Mouse (Mus musculus) liver, adult 2 months (tissue): ENCODE measurements around the gene Hps3.

Source experiments
- CTCF ChIP-seq: fragments of 200-500 bp; IDR thresholded peaks from 2 replicates; pipeline ENCODE4 v1.5.1; 2011; ENCODE audit warnings: low read depth, low read length, control low read depth
- POLR2A ChIP-seq: fragments of 200-500 bp; IDR thresholded peaks from 2 replicates; pipeline ENCODE4 v1.6.1; 2011; ENCODE audit warnings: low read length, control low read depth; ENCODE audit not compliant: insufficient read depth; ENCODE audit errors: extremely low read depth

DNA sequence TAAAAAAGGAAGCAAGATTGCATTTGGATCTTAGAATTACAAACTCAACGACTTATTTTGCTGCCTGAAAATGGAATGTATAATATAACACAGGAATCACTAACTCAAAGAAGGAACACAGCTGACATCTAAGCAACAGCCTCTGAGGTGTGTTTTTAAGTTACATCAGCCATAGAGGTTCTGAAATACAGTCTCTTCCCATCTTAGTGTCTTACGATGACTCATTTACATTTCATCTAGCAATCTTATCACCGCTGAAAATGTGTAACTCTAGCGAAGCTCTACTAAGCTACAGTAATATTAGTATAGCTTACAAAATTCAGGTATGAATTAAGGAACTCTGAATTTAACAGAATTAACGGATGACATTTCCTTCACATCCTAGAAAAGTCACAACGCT, 4.3 kb downstream of the Hps3 start:
- TF ChIP-seq CTCF (no peak), POLR2A (no peak)
